Mouse (Mus musculus) CD8-positive naive resting alpha-beta T cell, adult 2 months (primary cell): ENCODE measurements around the gene Ddx27.

Experiments
- DNase-seq, 2 experiments: peaks; one replicate each; pipeline ENCODE4 v3.0.0; 2022; ENCODE audit warnings: low read depth in 2 of 2, low spot score in 2 of 2

The Ddx27 gene

DNA sequence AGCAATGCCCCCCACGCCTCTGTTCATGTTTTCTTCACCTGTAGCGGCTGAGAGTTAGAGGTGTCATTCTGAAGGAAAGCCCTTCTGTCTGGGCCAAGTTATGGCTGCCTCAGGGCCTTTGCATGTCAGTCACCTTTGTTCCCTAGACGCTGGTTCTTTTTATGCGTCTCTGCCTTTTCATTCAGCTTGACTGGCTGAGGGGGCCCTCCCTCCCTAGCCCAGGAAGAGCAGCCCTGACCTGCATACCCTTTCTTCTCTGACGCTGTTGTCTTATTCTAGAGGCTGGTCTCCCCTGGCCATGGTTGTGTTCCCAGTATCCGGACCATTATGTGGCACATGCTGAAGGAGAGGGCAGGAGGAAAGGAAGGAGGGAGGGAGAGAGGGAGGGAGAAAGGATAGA, 66.1 kb downstream of the Ddx27 start:
- DNase-seq, result no peak

DNA sequence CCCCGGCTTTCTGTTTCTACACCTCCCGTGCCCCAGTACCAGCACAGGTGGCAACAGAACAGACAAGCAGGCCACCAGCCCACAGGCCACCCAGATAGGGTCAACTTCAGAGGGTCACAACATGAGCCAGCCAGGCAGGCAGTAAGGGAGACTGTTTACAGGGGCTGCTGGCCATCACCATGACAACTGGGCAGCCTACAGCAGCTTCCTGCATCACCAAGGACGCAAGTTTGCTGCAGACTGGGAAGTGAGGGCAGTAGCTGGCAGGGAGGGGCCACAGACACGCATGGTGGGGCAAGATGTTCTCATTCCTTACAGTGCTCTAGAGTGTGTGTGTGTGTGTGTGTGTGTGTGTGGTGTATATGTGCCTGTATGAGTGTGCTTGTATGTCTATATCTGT, 66.6 kb downstream of the Ddx27 start:
- peak in 1 of 2 experiments; percentile 23 for DNase-seq
